Mouse (Mus musculus) heart, adult 8-10 months (tissue): ENCODE results near the gene Cdh12. TPM values are rescaled to one million over a fixed set of nuclear protein-coding genes. Genes with fewer than 3 reads are reported as not detected.
"Not testable (repeated sequence)": the region's sequence is repeated elsewhere in the genome, so short reads cannot be mapped to it uniquely, and the experiment has no call there.

Experiments
- DNase-seq: peaks from one replicate; pipeline ENCODE4 v3.0.0; 2022; ENCODE audit warnings: low spot score
- total RNA-seq, 4 experiments: library from RNA; stranded (reverse); gene quantifications; 2 replicates each; pipeline ENCODE4 v1.2.4; 2022

The Cdh12 gene
- total RNA-seq, 4 experiments from 2014 or later, result not detected

DNA sequence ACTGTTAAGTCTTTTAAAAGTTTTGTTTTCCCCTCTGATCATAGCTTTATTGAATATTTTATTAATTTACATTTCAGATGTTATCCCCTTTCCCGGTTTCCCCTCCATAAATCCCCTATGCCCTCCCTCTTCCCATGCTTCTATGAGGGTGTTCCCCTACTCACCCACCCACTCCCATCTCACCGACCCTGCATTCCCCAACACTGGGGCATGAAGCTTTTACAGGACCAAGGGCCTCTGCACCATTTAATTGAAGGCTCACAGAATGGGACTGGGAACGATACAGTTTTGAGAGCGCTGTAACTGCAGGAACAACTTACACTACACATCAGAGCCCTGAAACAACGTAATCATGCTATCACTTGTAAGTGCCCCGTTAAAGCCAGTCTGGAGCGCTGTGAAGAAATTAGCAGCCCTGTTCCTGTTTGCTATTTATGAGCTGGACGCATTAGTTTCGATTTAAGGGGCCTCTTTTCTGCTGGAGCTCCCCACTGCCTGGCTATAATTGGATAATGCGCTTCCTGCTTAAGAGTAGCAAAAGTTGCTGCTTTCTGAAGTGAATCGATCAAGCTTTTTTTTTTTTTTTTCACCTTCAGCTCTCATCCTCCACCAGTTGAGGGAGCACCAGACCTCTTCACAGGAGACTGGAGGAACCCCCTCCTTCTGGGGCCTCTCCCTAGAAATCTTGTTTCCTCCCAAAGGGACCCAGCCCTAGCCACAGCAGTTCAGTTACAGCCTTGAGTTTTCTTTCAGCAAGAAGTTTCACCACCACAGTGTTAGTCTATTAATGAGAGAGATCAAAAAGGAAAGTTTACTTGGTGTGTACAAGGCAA lies 660.2 kb downstream of the Cdh12 start:
- DNase-seq, result no peak

DNA sequence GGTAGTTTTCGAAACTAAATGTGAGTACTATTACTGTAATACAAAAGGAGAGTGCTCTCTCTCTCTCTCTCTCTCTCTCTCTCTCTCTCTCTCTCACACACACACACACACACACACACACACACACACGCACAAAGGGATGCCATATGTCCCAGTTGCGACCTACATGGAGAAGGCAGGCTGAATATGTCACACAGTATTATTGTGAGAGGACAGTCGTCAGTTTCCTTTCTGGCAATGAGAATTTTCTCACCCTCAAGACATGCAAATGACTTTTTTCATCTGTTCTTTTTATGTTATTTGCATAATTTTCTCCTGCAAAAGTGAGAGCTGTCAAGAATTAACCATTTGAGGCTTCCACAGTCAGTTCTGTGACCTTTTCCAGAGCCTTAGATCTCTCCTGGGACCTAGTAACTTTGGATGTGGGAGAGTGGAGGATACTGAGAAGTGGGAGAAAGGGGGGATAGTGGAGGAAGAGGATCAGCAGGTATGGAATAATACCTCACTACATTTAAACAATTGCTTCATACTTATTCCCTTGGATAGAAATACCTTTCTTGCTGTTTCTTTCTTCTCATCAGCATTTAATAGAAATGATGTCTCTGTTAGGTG lies 660.9 kb downstream of the Cdh12 start:
- no peak for DNase-seq

DNA sequence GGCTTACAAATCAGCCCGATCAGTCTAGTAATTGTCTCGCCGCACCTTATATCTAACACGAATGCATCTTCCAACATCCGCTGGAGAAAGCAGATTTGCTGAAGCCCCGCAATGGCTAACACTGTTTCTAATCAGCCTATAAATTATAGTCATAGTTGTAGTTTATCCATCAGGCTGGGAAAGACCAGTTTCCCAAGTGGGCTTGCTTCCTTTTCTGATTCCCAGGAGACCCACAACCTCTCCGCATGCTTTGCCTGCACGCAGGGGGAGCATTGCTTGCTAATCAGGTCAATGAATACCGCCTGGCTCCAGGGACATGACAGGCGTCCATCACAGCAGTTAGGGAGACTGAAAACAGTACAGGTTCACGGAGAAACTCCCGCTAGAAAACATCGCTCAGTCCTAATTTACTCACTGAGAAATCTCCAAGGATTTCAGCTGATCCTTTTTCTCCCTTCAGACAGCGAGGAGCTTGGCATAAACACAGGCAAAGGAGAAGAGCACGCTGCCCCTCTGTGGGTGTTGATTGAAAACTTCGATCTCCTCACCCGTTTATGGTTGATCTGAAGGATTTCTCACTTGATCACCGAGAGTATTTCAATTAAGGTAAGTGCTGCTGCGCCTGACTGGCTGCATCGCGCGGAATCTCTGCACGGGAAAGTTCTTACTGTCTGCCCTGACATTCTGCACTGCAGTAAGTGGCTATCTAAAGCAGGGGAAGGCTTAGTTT lies 662.0 kb downstream of the Cdh12 start:
- no peak for DNase-seq

DNA sequence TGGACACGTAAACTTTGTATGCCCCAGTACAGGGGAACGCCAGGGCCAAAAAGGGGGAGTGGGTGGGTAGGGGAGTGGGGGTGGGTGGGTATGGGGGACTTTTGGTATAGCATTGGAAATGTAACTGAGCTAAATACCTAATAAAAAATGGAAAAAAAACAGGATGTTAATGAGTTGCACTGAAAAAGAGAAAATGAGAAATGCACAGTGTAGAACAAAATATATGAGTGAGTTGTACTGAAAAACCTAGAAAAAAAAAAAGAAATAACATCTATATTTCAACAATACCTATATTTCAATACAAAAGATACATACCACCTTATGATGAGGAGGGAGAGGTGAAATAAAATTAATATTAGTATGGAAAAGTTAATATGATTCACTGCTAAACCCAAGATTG lies 665.7 kb downstream of the Cdh12 start:
- not testable (repeated sequence) for DNase-seq

DNA sequence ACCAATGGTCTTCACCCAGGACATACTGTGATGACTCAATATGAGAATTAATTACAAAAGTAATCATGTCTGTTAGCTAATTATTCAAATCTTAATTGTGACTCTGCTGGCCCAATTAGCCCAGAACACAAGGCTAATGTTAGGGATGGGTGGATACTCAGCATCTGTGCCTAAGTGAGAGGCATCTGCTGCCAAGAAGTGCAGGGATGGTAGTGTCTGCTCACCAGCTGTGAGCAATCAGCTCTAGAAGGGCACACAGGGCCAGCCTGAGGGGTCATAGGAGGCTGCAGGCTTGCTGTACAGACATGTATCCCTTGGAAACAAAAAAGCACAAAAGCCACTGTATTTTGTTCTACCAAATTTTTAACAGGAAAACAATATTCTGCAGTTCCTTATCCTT lies 681.6 kb downstream of the Cdh12 start:
- DNase-seq, result no peak

DNA sequence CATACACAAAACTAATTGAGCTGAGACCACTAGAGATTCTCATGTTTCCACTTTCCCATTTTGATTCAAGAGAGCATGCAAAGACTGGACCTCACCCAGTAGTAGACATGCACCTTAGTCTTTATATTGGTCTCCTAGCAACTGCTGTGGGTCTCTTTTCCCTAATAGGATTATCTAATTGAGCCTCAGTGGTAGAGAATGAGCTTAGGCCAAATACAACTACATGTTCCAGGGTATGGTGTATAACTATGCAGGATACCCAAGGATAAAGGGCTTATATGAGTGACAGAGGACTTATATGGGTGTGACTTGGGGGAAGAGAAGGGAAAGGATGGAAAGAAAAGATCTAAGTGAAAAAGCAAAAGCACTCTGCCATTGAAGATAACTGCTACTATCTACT lies 683.9 kb downstream of the Cdh12 start:
- no peak for DNase-seq

DNA sequence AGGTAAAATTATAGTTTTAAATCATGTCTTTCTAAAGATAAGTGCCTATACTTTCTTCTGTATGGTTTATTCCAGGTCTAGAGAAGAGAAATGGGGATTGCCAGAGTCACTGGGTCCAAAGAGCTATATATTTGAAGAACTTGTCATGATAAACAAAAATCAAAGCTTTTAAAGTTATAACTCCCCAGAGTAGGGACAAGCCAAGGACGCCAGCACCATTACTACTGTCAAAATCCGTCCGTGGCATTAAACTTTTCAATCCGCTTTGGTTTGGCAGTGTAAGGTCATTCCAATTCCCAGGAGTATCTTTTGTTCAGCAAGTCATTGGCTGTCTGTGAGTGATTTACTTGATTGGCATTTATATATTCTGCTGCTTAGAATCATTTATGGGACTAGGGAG lies 697.8 kb downstream of the Cdh12 start:
- no peak for DNase-seq

DNA sequence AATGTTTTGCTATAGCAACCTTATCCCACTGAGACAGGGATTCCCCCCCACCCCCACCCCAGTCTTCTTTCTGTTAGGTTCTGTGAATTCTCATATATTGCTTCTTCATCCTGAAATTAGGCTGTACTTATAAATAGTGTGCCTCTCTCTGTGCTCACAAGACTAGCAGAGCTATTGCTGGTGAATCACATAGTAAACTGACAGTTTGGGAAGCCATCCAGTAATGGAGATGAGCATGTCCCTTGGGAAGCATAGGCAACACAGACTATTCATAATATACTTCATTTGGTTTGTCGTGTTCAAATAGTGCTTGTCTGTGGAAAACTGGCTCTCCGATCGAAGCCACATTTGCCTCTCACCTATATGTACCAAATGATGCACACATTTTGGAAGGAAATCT lies 704.5 kb downstream of the Cdh12 start:
- no peak for DNase-seq

DNA sequence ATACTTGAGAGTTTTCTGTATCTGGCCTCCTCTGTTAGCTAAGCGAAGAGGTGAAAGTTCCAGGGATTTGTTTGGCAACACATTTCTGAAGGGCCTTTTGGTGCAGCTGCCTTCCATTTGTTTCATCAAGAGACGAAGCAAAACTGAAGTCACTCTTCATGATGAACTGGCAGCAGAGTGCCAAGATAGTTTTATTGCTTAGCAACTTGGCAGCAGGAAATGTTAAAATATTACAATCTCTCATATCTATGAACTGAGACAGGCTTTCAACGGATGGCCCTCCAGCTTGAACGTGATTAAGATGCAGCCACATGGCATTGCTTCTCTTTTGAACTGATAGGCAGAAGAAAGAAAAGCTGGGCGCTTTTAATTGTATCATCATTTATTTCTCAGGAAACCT lies 730.7 kb downstream of the Cdh12 start:
- DNase-seq, result no peak

DNA sequence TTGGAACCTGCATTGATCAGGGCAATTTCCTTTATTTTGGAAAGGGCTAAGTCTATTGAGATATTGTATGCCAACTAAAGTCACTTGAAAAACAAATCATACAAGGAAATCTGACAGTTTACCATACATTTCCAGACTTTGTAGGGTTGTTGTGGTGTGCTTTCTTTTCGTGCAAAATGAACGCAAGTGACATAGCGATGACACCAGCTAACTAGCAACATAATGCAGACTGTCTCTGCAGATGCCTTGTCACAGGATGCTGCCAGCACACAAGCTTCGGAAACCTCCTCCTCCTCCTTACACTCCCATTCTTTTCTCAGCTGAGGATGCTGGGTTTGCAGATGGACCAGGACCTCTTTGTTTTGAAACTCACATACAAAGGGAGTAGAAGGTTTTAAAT lies 731.1 kb downstream of the Cdh12 start:
- no peak for DNase-seq

DNA sequence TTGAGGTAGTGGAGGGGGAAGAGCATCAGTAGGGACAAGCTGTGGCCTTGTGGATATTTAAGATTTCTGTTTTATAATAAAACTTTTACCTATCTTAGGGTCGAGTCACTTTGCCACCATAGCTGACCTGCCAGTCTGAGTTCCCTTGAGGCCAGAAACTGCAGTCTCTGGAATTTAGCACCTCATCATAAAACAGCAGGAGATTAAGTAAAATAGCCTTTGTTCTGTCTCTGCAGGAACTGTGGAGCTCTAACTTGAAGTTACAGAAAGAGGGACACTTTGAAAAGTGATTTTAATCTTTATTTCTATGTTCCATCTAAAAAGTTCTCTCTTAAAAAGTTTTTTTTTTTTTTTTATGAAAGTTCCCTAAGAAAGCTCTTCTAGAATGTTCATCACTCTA lies 736.7 kb downstream of the Cdh12 start:
- DNase-seq, result no peak

DNA sequence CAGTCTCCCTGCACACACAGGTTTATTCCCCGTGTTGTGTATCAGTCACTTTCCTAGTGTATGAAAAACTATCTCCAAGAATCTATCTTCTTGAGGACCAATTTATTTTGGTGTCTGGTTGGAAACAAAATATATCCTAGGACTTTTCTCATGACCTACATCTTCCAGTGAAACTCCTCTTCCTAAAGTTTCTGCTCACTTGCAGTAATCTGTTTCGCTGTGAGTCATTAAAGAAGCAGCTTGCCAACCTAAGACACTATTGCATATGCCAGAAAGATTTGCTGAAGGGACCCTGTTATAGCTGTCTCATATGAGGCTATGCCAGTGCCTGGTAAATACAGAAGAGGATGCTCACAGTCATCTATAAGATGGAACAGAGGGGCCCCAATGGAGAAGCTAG lies 761.0 kb downstream of the Cdh12 start:
- not testable (repeated sequence) for DNase-seq

DNA sequence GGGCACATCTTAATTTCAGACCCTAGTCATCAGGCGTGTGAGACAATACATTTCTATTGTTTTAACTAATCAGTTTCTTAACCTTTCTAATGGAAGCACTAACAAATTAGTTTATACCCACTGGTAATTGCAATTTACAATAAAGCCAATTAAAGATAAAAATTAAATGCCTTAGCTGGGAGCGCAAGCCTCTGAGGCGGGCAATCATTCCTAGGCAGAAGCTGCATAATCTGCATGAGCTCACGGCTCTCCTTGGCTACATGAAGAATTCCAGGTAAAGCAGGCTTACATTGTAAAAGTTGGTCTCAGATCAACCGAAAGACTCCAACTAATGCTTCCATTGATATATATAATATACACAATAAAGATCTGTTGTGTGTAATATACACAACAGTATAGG lies 773.9 kb downstream of the Cdh12 start:
- DNase-seq, result no peak

DNA sequence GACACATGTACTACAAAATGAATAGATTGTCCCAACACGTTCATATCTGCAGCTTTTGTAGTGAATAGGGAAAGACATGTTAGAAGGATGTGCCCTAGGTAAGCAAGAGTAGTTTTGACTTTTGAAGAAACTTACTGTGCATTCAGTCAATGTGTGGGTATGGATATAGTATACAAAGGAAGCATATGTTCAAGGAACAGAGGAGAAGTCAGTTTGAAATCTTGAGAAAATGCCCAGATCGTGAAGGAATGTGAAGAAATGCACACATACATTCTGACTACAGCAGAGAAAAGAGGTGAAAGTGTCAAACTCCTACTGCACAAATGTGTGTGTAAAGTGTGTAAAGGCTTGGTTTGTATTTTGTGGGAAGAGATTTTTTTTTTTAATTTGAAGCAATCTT lies 812.3 kb downstream of the Cdh12 start:
- no peak for DNase-seq

DNA sequence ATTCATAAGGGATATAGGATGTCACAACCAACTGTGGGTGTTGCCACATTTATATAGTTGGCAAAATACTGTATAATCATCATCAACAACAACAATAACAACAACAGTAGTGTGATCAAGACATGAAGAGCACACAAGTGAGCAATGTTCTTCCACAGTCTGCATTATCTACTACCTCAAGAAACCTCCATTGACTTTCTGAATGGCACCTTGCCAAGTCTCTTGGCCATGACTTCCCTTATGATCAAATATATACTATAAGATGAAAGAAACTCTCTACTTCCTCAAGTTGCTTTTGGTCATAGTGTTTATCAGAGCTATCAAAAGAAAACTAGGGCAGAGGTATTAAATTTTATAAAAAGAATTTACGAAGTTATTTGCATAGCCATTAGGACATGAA lies 820.8 kb downstream of the Cdh12 start:
- no peak for DNase-seq

DNA sequence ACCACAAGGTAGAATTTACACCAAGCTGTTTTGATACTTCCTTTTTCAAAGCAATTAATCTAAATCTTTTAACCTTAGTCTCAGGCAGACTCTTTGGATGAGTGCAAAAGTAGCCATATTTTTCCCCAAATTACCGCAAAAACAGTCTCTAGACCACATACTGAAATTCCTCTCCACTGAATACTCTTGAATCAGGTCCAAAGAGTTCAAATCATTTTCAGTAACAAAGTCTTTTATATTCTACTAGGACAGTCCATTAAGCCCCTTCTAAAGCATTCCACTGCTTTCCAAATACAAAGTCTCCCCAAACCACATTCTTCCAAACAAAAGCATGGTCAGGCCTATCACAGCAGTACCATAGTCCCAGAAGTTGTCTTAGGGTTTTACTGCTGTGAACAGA lies 848.0 kb downstream of the Cdh12 start:
- DNase-seq, result no peak

DNA sequence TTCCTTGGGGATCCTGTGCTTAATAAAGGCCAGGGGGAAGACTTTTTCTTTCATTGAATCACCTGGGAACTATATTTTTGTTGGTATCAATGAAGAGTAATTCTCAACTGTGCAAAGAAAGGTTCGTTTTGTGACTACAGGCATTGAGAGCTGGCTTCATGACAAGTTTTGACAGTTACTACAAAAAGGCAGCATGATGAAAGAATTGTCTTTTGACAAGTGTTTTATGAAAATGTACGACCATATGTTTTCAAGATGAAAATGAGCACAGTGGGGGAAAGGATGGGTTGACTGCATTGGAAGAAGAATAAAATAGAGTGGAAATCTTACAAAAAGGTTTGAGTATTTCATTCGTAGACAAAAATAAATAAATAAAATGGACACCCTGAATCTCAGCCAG lies 866.4 kb downstream of the Cdh12 start:
- no peak for DNase-seq

DNA sequence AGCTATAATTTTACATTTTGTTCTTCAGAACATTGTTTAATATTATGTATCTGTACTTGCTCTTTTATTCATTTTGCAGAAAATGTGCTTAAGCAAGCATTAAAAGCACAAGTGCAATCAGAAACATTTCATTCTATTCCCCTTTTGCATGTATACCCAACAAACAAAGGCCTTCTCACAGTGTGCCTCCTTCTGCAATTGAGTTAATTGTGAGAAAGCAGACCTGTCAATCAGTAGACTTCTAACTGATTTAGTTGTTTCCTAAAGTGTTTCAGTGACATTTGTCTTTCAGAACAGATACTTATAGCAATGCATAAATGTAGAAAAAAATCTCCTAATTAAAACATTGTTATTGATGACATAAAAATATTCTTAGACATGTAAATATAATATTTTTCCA lies 894.8 kb downstream of the Cdh12 start:
- no peak for DNase-seq

DNA sequence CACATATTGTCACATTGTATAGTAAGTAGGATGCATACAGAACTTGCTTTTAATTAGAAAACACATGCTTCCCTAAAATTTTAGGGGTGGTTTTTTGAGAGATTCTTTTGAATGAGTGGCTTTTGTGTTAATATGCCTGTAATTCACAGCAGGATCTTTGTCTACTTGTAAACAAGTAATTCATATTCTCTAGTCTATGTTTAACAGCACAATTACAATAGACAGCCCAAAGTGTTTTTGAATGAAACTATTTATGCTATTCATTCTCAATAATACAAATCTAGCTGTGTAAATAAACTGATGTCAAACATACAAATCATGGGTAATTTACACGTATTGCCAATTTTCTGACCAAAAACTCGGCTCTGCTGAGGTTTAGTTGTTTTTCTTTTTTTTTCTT lies 895.3 kb downstream of the Cdh12 start:
- no peak for DNase-seq

DNA sequence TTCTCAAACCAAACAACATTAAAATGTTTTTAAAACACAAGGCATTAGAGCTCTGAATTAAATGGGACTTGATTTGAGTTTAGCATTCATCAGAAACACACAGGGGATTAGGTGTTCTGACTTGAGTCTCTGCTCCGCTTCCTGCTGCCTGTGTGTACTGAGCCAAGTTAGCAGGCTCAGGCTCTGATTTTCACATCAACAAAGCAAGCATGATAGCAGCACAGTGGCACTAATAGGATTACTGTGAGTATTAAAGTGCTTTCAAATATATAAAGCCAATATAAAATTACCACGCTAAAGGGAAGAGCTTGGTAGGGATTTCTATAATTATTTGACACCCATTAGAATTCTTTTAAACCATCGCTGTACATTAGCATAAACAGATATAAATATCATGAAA lies 895.7 kb downstream of the Cdh12 start:
- DNase-seq, result no peak

DNA sequence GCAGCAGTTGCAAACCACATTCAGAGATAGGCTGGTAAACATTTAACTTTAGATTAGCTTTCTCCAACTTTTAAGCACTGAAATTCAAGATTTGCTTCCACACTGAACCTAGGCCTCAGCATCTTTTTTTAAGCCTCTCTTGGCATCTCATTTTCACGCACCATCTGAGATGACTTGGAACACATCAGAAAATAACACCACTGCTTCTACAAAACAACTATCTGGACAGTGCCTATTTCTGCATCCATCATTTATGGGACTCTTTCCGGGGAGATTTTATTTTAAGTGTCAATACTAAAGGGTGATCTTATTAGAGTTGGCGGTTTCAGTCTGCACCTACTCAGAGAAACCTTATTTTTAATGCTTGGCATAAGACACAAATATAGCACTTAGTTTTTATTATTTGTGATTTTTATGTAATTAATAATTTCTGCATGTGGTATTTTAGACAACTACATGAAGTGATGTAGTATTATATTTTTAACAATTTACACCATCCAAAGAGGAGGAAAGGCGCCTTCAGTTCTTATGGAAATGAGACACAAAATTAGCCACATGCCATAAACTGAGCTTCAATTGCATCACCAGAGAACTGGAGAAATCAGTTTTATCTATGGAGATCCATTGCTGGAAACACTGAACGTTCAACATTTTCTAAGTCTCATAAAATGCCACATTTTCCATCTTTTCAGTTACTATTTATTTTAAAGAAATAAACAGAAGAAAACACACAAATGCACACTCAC lies 906.5 kb downstream of the Cdh12 start:
- no peak for DNase-seq

DNA sequence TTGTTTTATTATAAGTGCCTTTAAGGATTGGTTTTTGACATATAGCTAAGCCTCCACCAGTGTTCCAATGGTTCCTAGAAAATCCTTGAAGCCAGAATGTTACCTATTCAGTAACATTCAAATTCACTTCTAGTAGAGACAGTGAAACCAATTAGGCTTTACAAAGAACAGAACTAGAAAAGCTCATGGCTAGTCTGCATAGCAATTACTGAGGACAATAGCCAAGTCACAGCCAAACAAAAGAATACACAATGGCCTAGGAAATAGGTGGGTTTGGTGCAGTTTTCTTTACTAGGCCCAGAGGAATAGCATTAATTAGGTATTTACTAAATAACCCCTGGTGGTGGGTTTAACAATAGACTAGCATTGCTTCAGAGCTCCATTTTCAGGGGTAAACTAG lies 917.3 kb downstream of the Cdh12 start:
- DNase-seq, result no peak
